Mouse (Mus musculus) kidney, adult 2 months (tissue): ENCODE data around the gene Hoxa4. TPM values are rescaled to one million over a fixed set of nuclear protein-coding genes. Genes with fewer than 3 reads are reported as not detected.

Experiments used
- DNase-seq: peaks from one replicate; pipeline ENCODE4 v3.0.0; 2021
- H3K27ac ChIP-seq: fragments of 200-500 bp; 2 replicates; pipeline ENCODE4 v1.5.1; 2012; ENCODE audit warnings: low read depth, low read length, control low read depth, inconsistent platforms; ENCODE audit not compliant: insufficient read depth
- H3K27me3 ChIP-seq: fragments of 200-500 bp; replicated peaks from 2 replicates; pipeline ENCODE4 v1.6.1; 2012; ENCODE audit warnings: mild to moderate bottlenecking, moderate library complexity, low read length, inconsistent platforms; ENCODE audit not compliant: control insufficient read depth, insufficient read depth
- H3K36me3 ChIP-seq: fragments of 200-500 bp; 2 replicates; pipeline ENCODE4 v1.6.1; 2012; ENCODE audit warnings: mild to moderate bottlenecking, moderate library complexity, low read length, inconsistent platforms; ENCODE audit not compliant: control insufficient read depth, insufficient read depth
- H3K4me1 ChIP-seq: fragments of 200-500 bp; 2 replicates; pipeline ENCODE4 v1.6.1; 2011; ENCODE audit warnings: low read length; ENCODE audit not compliant: control insufficient read depth, insufficient read depth
- H3K4me3 ChIP-seq: fragments of 200-500 bp; 2 replicates; pipeline ENCODE4 v1.5.1; 2011; ENCODE audit warnings: mild to moderate bottlenecking, low read depth, low read length, control low read depth; ENCODE audit not compliant: insufficient read depth
- CTCF ChIP-seq: fragments of 200-500 bp; conservative IDR thresholded peaks from 2 replicates; pipeline ENCODE4 v1.5.1; 2011; ENCODE audit warnings: low read depth, mild to moderate bottlenecking, control low read depth, low read length, moderate library complexity, mixed read lengths; ENCODE audit not compliant: insufficient read depth, insufficient read length
- POLR2A ChIP-seq: fragments of 200-500 bp; IDR thresholded peaks from one replicate; pipeline ENCODE4 v1.6.1; 2011; ENCODE audit warnings: low read depth, low read length, control low read depth
- WGBS: fragments of 180-500 bp; shearing (Covaris S2); methylation state at CpG from one replicate; pipeline ENCODE4 v1.1.7; 2018; 5-methylcytosine and 5-hydroxymethylcytosine counted together
- polyA plus RNA-seq: library from polyadenylated mRNA; depleted of rRNA; stranded (reverse); fragments of >200 nt; gene quantifications from 2 replicates; pipeline ENCODE4 v1.2.3, GENCODE M21; 2012

Hoxa4 gene
- polyA plus RNA-seq, 1 experiment: 2.8 TPM

DNA sequence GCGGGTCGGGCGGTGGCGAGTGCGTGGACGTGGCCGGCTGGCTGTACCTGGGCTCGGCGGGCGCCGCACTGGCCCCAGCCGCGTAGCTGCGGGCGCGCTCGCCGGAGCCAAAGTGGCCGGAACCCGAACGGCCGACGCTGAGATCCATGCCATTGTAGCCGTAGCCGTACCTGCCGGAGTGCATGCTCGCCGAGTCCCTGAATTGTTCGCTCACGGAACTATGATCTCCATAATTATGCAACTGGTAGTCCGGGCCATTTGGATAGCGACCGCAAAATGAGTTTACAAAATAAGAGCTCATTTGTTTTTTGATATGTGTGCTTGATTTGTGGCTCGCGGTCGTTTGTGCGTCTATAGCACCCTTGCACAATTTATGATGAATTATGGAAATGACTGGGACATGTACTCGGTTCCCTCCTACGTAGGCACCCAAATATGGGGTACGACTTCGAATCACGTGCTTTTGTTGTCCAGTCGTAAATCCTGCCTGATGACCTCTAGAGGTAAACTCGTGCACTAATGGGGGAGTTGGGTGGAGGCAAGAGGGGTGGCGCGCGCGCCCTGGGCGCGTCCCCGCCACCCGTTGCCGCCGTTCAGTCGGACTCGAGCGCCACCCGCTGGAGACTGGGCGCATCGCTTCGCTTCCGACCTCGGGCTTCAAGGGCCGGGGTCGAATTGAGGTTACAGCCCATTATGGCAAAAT lies 12.6 kb upstream of the Hoxa4 start, which contains the start of gene Hoxa5:
TSS of gene Hoxa5 (minus strand) at position 538 of the 703 bp plus-strand sequence.
- Histone ChIP-seq H3K36me3 (peaks cover 5% of the 10 kb centered on the region; the same call in 1 of the 2 replicates), H3K4me3 (peak within 1 kb of the TSS; percentile 68), H3K27ac (peak within 1 kb of the TSS; percentile 80), H3K4me1 (peaks cover 3% of the 10 kb centered on the region), H3K27me3 (no peaks in the 10 kb centered on the region)
- peak; percentile 96 for DNase-seq
- TF ChIP-seq POLR2A (no peak), CTCF (peak; percentile 79)
- 8% methylated on average over 65 of the region's 65 CpGs for WGBS

DNA sequence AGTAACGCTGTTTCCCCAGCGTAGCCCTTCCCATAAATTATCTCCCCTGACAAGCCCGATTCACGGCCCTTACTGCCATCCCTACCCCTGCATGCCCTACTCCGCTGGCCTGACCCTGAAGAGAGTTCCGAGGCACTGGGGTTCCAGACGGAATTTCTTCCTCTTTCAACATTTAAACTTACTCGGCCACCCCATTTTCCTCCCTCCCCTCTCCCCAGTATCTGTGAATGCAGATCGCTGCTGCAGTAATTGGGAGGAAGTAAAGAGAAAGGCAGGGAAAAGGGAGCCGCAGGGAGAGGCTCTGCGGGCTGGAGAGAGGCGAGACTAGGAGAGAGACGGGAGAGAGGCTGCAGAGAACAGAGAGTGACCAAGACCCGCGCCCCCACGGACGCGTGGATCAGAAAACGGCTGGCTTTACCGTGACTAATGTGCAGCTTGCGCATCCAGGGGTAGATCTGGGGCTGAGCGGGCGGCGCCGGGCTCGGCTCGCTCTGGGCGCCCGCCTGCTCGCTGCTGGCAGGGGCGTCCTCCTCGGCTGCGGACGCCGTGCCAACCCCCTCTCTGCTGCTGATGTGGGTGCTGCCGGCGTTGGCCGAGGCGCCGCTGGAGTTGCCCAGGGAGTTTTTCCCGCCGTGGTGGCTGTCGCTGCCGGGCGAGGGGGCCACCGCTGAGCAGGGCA lies 12.0 kb upstream of the Hoxa4 start:
- TF ChIP-seq POLR2A (no peak), CTCF (no peak)
- H3K27me3 ChIP-seq: no peaks in the 10 kb centered on the region
- WGBS: 11% methylated on average over 46 of the region's 46 CpGs
- no peaks in the 10 kb centered on the region for H3K4me1 ChIP-seq
- peak overlapping the region; percentile 80 for H3K27ac ChIP-seq
- H3K4me3 ChIP-seq: peak overlapping the region; percentile 68
- peak; percentile 57 for DNase-seq
- peaks cover 5% of the 10 kb centered on the region; the same call in 1 of the 2 replicates for H3K36me3 ChIP-seq

DNA sequence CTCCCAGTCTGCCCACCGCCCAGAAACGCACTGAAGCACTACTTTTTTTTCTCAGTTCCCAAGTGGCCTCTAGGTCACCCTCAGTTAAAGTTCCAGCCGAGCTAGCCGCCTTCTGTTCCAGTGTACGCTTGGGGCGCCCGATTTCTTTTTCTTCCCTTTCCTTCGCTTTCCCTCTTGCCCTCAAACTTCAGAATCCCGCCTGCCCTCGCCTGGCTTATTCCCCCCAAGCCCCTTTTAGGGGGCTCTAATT lies 11.5 kb upstream of the Hoxa4 start:
- peak overlapping the region; percentile 68 for H3K4me3 ChIP-seq
- WGBS: 30% methylated on average over 10 of the region's 10 CpGs
- no peaks in the 10 kb centered on the region for H3K27me3 ChIP-seq
- no peaks in the 10 kb centered on the region for H3K4me1 ChIP-seq
- TF ChIP-seq POLR2A (no peak), CTCF (no peak)
- H3K36me3 ChIP-seq: peaks cover 5% of the 10 kb centered on the region; the same call in 1 of the 2 replicates
- peak overlapping the region; percentile 80 for H3K27ac ChIP-seq
- DNase-seq: peak; percentile 71

DNA sequence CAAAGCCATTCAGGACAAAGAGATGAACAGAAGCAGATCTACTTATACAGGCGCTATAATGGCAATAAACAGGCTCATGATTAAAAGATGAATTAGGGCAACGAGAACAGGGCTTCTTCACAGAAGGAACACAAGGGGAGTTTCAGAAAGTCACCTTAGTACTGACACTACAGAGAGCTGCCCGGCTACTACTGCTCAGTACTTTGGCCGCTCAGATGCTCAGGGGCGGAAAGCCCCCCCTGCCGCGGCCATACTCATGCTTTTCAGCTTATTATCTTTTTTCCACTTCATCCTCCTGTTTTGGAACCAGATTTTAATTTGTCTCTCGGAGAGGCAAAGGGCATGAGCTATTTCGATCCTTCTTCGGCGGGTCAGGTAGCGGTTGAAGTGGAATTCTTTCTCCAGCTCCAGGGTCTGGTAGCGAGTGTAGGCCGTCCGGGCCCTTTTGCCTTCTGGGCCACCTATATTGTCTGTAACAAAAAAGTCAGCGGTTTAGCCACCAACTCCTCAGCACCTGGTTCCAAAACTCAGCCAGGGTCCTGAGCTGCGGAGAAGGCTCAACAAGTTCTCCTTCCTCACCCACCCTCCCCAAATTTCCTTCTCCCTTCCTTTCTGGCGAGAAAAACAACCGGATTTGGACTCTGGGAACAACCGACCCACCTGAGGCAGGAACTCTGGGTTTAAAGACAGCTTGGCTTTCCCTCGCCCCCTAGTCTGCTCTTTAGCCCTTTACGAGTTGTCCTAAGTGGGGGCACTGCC lies 11.0 kb upstream of the Hoxa4 start:
- peak overlapping the region; percentile 80 for H3K27ac ChIP-seq
- no peaks in the 10 kb centered on the region for H3K4me1 ChIP-seq
- no peaks in the 10 kb centered on the region for H3K27me3 ChIP-seq
- peak overlapping the region; percentile 68 for H3K4me3 ChIP-seq
- 43% methylated on average over 22 of the region's 22 CpGs for WGBS
- TF ChIP-seq POLR2A: no peak
- no peak for TF ChIP-seq CTCF
- DNase-seq: peak; percentile 14
- H3K36me3 ChIP-seq: peaks cover 5% of the 10 kb centered on the region; the same call in 1 of the 2 replicates

DNA sequence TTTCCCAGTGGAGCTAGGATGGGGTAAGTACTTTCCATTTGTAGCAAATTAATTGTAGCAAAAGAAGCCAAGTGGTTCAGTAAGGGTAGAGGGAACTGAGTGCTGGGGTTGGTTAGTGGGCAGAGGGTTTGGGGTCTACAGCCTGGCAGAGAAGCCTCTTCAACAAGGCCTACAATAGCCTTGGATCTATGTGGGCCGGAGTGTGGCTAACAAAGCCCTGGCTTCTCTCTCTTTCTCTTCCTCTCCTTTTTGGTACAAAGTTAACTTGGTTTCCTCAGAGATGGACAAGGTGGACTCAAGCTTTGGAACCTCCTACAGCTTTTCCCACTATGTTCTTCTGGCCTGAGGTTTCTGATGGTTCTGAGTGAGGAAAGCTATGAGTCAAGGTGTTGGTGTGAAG lies 9.7 kb upstream of the Hoxa4 start:
- WGBS: 71% methylated on average over 1 of the region's 1 CpGs
- Histone ChIP-seq H3K36me3 (peaks cover 5% of the 10 kb centered on the region; the same call in 1 of the 2 replicates), H3K4me3 (no peak overlapping the region), H3K27ac (no peak overlapping the region), H3K4me1 (0 out of 2 replicates have a peak, but pooled peaks cover 2% of the 10 kb centered on the region), H3K27me3 (no peaks in the 10 kb centered on the region)
- TF ChIP-seq POLR2A (no peak), CTCF (no peak)
- DNase-seq: no peak

DNA sequence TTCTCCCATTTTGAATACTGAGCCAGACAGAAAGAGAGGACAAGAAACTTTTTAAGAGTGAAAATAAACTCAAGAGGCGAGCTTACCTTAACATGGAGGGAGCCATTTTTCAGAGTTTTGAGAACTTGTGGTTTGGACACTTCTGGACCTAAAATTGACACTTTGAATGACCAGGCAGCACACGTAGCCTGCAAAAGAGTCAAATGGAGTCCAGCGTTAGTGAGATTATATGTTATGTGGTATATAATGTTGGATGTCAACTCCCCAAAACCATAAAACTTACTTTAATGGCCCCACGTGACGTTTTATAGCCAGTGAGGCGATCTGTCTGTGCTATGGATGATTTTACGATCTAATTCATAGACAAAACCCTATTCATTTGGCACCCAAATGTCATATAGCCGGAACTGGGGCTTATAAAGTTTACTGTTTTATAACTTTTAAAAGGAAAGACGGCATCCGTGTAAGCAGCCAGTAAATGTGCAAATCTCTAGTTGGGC lies 9.2 kb upstream of the Hoxa4 start:
- H3K4me1 ChIP-seq: 0 out of 2 replicates have a peak, but pooled peaks cover 2% of the 10 kb centered on the region
- no peak overlapping the region for H3K27ac ChIP-seq
- no peaks in the 10 kb centered on the region for H3K27me3 ChIP-seq
- H3K4me3 ChIP-seq: no peak overlapping the region
- peaks cover 5% of the 10 kb centered on the region; the same call in 1 of the 2 replicates for H3K36me3 ChIP-seq
- TF ChIP-seq CTCF (no peak), POLR2A (no peak)
- WGBS: 74% methylated on average over 10 of the region's 10 CpGs
- DNase-seq: no peak
